Mouse (Mus musculus) neural tube, embryonic 14.5 days (tissue): Measurements from ENCODE around the gene Atoh7. TPM values are rescaled to one million over a fixed set of nuclear protein-coding genes. Genes with fewer than 3 reads are reported as not detected.

Source experiments
- ATAC-seq: fragments of 200-750 bp; cut with Nextera tagmentation; 2 replicates; pipeline ENCODE4 v1.8.0; 2017; ENCODE audit warnings: low read depth, mild to moderate bottlenecking, moderate TSS enrichment, moderate library complexity
- H3K27ac ChIP-seq: fragments of 300-500 bp; sonication (generic); 2 replicates; pipeline ENCODE4 v1.5.1; 2014; ENCODE audit warnings: low read depth, mild to moderate bottlenecking, control low read depth, low read length, moderate library complexity, mixed read lengths
- H3K27me3 ChIP-seq: fragments of 300-500 bp; sonication (generic); 2 replicates; pipeline ENCODE4 v1.6.1; 2014; ENCODE audit warnings: low read length; ENCODE audit not compliant: control insufficient read depth, insufficient read depth
- H3K36me3 ChIP-seq: fragments of 300-500 bp; sonication (generic); 2 replicates; pipeline ENCODE4 v1.6.1; 2014; ENCODE audit warnings: low read length, mixed read lengths; ENCODE audit not compliant: control insufficient read depth, insufficient read depth
- H3K4me1 ChIP-seq: fragments of 300-500 bp; sonication (generic); 2 replicates; pipeline ENCODE4 v1.6.1; 2014; ENCODE audit warnings: low read length; ENCODE audit not compliant: control insufficient read depth, insufficient read depth
- H3K4me2 ChIP-seq: fragments of 300-500 bp; sonication (generic); 2 replicates; pipeline ENCODE4 v1.6.1; 2014; ENCODE audit warnings: mild to moderate bottlenecking, low read depth, low read length, control low read depth
- H3K4me3 ChIP-seq: fragments of 300-500 bp; sonication (generic); 2 replicates; pipeline ENCODE4 v1.5.1; 2014; ENCODE audit warnings: low read depth, low read length, control low read depth, mixed read lengths
- H3K9ac ChIP-seq: fragments of 300-500 bp; sonication (generic); replicated peaks from 2 replicates; pipeline ENCODE4 v1.6.1; 2014; ENCODE audit warnings: low read depth, mild to moderate bottlenecking, control low read depth, low read length, mixed read lengths
- H3K9me3 ChIP-seq: fragments of 300-500 bp; sonication (generic); 2 replicates; pipeline ENCODE4 v1.6.1; 2016; ENCODE audit warnings: low read length; ENCODE audit not compliant: control insufficient read depth
- WGBS: fragments of 180-500 bp; shearing (Covaris S2); extraction: QIAGEN DNeasy Blood & Tissue Kit; methylation state at CpG from one replicate; pipeline ENCODE4 v1.1.7; 2014; 5-methylcytosine and 5-hydroxymethylcytosine counted together
- polyA plus RNA-seq: library from polyadenylated mRNA; unstranded; fragments of >200 nt; fragmentation: Nextera tagmentation; extraction: Ambion mirVana; gene quantifications from 2 replicates; pipeline ENCODE4 v1.2.1, GENCODE M21; 2014

Atoh7 gene
- polyA plus RNA-seq, 1 experiment from 2014 or later = 2.8 TPM

- no peak overlapping the region for H3K27ac ChIP-seq
- no peaks in the 10 kb centered on the region for H3K36me3 ChIP-seq
- no peak overlapping the region for H3K4me3 ChIP-seq
- peaks cover 9% of the 10 kb centered on the region; the same call in 1 of the 2 replicates for H3K4me1 ChIP-seq
- ATAC-seq = no peak
- H3K9me3 ChIP-seq = no peaks in the 10 kb centered on the region
- WGBS = 73% methylated on average over 7 of the region's 7 CpGs
- H3K27me3 ChIP-seq = no peaks in the 10 kb centered on the region
- H3K9ac ChIP-seq = no peak overlapping the region
- no peak overlapping the region for H3K4me2 ChIP-seq
These were observed 7.5 kb upstream of the Atoh7 start for GRCm38 (mm10) chr10:63091915-63092314.

- Histone ChIP-seq H3K9me3 (no peaks in the 10 kb centered on the region), H3K4me1 (peaks cover 9% of the 10 kb centered on the region; the same call in 1 of the 2 replicates), H3K9ac (no peak overlapping the region), H3K36me3 (no peaks in the 10 kb centered on the region), H3K27ac (no peak overlapping the region), H3K4me3 (no peak overlapping the region), H3K27me3 (no peaks in the 10 kb centered on the region), H3K4me2 (no peak overlapping the region)
- no peak for ATAC-seq
- 68% methylated on average over 10 of the region's 10 CpGs for WGBS
These were observed 6.6 kb upstream of the Atoh7 start for GRCm38 (mm10) chr10:63092616-63093550.

GRCm38 (mm10) chr10:63096757-63097156 lies 2.7 kb upstream of the Atoh7 start:
- Histone ChIP-seq H3K9me3 (no peaks in the 10 kb centered on the region), H3K4me1 (peaks cover 5% of the 10 kb centered on the region; the same call in 1 of the 2 replicates), H3K4me2 (no peak overlapping the region), H3K27me3 (peaks cover 2% of the 10 kb centered on the region; the same call in 1 of the 2 replicates), H3K27ac (no peak overlapping the region), H3K4me3 (no peak overlapping the region), H3K9ac (no peak overlapping the region), H3K36me3 (no peaks in the 10 kb centered on the region)
- no peak for ATAC-seq
- 68% methylated on average over 2 of the region's 2 CpGs for WGBS

GRCm38 (mm10) chr10:63098191-63098590 lies 1.3 kb upstream of the Atoh7 start:
- WGBS = 50% methylated on average over 12 of the region's 12 CpGs
- ATAC-seq = no peak

GRCm38 (mm10) chr10:63099941-63100562 lies 601 bp downstream of the Atoh7 start:
- ATAC-seq = peak; percentile 93
- Histone ChIP-seq H3K4me3 (peak overlapping the region; percentile 58), H3K27ac (no peak overlapping the region), H3K27me3 (peaks cover 2% of the 10 kb centered on the region; the same call in 1 of the 2 replicates), H3K9ac (peak overlapping the region; percentile 65), H3K4me2 (peak overlapping the region; percentile 92), H3K36me3 (no peaks in the 10 kb centered on the region), H3K9me3 (no peaks in the 10 kb centered on the region), H3K4me1 (peaks cover 5% of the 10 kb centered on the region; the same call in 1 of the 2 replicates)
- WGBS = under 1% methylated on average over 58 of the region's 62 CpGs

More at GRCm38 (mm10) chr10:63098191-63098590, 1.3 kb upstream of the Atoh7 start:
- H3K4me1 ChIP-seq = peaks cover 5% of the 10 kb centered on the region; the same call in 1 of the 2 replicates
- H3K27ac ChIP-seq = no peak overlapping the region
- H3K27me3 ChIP-seq = peaks cover 2% of the 10 kb centered on the region; the same call in 1 of the 2 replicates
- no peak overlapping the region for H3K4me3 ChIP-seq
- H3K9me3 ChIP-seq = no peaks in the 10 kb centered on the region
- H3K4me2 ChIP-seq = no peak overlapping the region
- H3K9ac ChIP-seq = no peak overlapping the region
- H3K36me3 ChIP-seq = no peaks in the 10 kb centered on the region

- peak overlapping the region; percentile 58 for H3K4me3 ChIP-seq
- peak; percentile 29; the same call in 1 of the 2 replicates for ATAC-seq
- 5% methylated on average over 9 of the region's 9 CpGs for WGBS
These were observed 1.2 kb downstream of the Atoh7 start for GRCm38 (mm10) chr10:63100657-63101056.

GRCm38 (mm10) chr10:63113027-63113604 lies 13.7 kb downstream of the Atoh7 start:
- H3K27ac ChIP-seq = no peak overlapping the region
- no peak overlapping the region for H3K4me3 ChIP-seq
- no peaks in the 10 kb centered on the region for H3K27me3 ChIP-seq
- WGBS = 55% methylated on average over 5 of the region's 5 CpGs
- H3K4me1 ChIP-seq = no peaks in the 10 kb centered on the region
- no peaks in the 10 kb centered on the region for H3K9me3 ChIP-seq
- no peak overlapping the region for H3K4me2 ChIP-seq
- H3K9ac ChIP-seq = no peak overlapping the region
- no peaks in the 10 kb centered on the region for H3K36me3 ChIP-seq
- no peak for ATAC-seq

More at GRCm38 (mm10) chr10:63100657-63101056, 1.2 kb downstream of the Atoh7 start:
- peak overlapping the region; percentile 92 for H3K4me2 ChIP-seq
- no peaks in the 10 kb centered on the region for H3K36me3 ChIP-seq
- peaks cover 5% of the 10 kb centered on the region; the same call in 1 of the 2 replicates for H3K4me1 ChIP-seq
- no peaks in the 10 kb centered on the region for H3K9me3 ChIP-seq
- peak overlapping the region; percentile 65 for H3K9ac ChIP-seq
- peaks cover 2% of the 10 kb centered on the region; the same call in 1 of the 2 replicates for H3K27me3 ChIP-seq
- H3K27ac ChIP-seq = no peak overlapping the region

- Histone ChIP-seq H3K36me3 (no peaks in the 10 kb centered on the region), H3K27me3 (no peaks in the 10 kb centered on the region), H3K4me2 (no peak overlapping the region), H3K9me3 (no peaks in the 10 kb centered on the region), H3K4me1 (no peaks in the 10 kb centered on the region), H3K27ac (no peak overlapping the region), H3K4me3 (no peak overlapping the region), H3K9ac (no peak overlapping the region)
- 90% methylated on average over 6 of the region's 6 CpGs for WGBS
- no peak for ATAC-seq
These were observed 14.4 kb downstream of the Atoh7 start for GRCm38 (mm10) chr10:63113716-63114360.
